Mouse (Mus musculus) hindlimb bud, embryonic 11.5 days (tissue): ENCODE results near the gene Mpst.

Source experiments
- DNase-seq: peaks from one replicate; pipeline ENCODE4 v3.0.0-alpha.2; 2012; ENCODE audit warnings: low read depth, low spot score; ENCODE audit errors: extremely low spot score

The Mpst gene

GRCm38 (mm10) chr15:78436380-78437192 lies 30.4 kb downstream of the Mpst start:
- DNase-seq, result no peak

GRCm38 (mm10) chr15:78437237-78438017 lies 31.2 kb downstream of the Mpst start:
- DNase-seq, result no peak

GRCm38 (mm10) chr15:78438018-78438394 lies 31.8 kb downstream of the Mpst start:
- DNase-seq, result no peak

- no peak for DNase-seq
These were observed 32.3 kb downstream of the Mpst start for GRCm38 (mm10) chr15:78438505-78438904.

DNA sequence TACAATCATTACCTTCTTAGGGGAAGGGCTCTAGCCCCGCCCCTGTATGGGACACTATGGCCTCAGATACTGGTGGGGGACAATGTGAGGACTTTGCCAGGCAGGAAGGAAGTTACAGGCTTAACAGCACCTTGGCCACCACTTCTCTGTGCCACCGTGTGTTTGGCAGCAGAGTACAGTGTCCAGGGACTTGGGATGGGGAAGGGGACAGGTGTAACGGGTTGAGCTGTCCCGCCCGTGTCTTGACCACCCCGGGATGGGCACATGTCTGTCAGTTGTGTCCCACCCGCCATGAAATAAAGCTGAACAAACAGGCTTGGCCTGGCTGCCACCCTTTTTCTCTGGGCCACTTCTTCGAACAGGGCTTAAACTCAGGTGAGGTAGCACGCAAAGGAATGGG lies 32.8 kb downstream of the Mpst start:
- DNase-seq, result no peak

DNA sequence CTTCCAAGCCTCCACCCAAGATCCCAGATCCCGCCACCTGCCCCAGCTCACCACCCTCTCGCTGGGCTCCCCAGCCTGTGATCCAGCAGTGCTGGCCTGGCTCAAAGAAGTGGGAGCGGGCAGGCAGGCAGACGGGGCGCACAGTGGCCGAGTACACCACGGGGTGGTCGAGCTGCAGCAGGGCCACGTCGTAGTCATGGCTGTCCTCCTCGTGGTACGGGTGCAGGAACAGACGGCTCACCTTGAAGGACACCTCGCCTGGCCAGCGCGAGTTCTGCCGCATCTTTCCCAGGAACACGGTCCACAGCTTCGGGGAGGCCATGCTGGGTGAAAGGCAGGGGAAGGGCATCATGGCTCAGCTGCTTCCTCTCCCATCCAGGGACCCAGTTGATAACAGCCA lies 36.0 kb downstream of the Mpst start:
- DNase-seq, result no peak

DNA sequence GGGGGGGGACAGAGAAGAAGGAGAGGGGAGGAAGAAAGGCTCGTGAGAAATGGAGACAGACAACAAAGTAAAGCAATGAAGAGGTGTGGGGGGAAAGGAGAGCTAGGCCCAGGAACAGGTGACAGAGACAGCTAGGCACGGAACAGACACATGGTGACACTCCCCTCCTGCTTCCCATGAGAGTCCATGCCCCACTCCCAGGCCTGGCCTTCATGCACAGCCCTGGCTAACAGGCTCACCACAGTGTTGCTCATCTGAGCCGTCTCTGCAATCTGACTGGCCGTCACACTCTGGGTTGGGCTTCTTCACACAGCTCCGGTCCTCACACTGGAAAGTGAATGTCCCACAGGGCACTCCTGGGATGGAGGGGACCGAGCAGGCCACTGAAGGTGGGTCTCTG lies 37.6 kb downstream of the Mpst start:
- no peak for DNase-seq

DNA sequence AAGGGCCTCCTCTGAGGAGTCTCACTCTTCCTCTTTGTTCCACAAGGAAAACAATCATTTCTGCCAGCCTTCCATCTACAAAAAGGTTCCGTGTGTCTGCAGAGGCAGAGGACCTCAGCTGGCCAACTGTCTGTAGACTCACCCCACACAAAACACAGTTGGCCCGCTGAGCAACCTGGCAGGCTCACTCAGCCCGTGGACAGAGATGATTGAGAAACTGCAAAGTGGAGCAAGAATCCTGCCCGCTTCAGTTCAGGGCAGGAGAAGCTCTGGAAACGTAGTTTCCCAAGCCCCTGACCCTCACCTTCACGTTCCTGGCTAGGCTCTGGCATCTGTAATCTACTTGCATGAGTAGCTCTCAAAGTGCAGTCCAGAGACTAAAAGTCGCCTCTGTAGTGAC lies 40.9 kb downstream of the Mpst start:
- no peak for DNase-seq

DNA sequence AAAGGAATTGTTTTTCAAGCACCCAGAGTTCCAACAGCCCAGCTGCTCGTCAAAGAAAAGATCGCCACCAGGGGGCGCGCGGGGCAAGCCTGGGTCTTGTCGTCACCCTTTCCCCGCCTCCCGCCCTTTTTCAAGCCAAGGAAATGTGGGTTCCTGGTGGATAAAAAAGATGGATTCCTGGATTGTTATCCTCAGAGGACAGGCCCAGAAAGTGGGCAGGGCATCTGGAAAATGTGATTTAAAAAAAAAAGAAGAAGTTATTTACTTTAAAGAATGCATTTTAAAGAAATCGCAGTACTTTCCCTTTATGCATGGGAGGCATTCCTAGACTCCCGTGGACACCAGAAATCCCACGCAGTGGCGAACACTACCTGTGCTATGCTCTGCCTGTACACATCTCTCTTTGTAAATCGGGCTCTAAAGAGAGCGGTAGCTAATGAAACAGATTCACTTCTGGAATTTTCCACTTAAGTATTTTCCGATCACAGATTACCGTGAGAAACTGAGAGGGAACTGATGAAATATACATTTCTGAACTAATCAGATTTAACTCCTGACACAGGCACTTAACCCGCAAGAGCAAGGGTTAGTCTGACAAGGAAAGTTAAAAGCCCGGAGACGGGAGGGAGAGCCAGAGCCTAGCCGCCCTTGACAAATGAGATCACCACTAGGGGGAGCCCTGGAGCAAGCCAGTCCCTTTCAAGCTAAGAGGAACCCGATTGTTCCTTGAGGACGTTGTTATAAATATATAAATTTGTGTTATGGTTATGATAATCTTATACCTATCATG lies 41.7 kb downstream of the Mpst start:
- DNase-seq, result peak; percentile 82

- DNase-seq, result no peak
These were observed 42.9 kb downstream of the Mpst start for GRCm38 (mm10) chr15:78449131-78449530.

DNA sequence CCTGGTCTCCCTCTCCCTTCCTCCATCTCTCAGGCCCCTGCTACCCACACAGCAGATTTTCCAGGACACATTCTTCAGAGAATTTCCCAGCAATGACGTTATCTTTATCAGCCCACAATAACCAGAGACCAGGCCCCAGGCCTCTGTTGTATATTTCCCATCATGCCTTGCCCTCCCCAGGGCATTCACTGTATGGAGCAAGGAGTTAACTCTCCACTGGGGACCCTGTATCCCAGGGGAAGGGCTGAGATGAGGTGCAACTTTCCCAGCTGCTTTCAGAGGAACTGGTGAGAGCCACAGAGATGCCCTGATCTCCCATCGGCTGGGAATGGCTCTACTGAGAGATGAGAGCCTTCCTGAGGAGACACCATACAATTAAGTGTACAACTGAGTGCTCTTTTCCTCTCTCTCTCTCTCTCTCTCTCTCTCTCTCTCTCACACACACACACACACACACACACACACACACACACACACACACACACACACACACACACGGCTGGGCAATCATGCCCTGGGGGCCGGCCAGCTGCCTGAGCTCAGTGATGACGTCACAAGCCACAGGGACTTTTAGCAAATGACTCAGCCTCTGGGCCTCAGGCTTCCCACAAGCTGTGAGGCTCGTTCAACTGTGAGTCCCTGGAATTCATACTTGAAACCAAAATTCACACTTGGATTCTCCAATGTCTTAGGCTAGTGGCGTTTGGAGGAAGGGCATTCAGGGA lies 43.6 kb downstream of the Mpst start:
- no peak for DNase-seq

- no peak for DNase-seq
These were observed 44.2 kb downstream of the Mpst start for GRCm38 (mm10) chr15:78450419-78450768.

- no peak for DNase-seq
These were observed 45.0 kb downstream of the Mpst start for GRCm38 (mm10) chr15:78451201-78451600.

- no peak for DNase-seq
These were observed 46.7 kb downstream of the Mpst start for GRCm38 (mm10) chr15:78452929-78453328.

- DNase-seq, result no peak
These were observed 49.0 kb downstream of the Mpst start for GRCm38 (mm10) chr15:78455168-78455567.

DNA sequence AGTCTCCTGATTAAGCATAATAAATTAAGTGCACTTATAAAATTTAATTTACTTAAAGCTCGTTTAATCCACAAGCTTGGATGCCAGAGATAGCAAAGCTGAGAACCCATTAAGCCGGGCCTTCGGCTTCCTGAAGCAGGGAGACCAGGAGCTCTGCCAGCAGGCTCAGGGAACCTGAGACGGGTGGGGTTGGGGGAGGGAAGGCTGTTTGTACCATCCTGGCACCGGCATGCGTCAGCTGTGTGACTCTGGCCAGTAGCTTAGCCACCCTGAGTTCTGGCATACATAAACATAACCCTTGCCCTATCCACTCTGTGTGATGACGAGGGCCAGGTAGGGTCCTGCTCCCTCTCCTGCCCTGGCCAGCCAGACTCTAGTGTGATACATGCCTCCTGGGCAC lies 49.8 kb downstream of the Mpst start:
- no peak for DNase-seq

GRCm38 (mm10) chr15:78457193-78457592 lies 51.0 kb downstream of the Mpst start:
- DNase-seq, result no peak

DNA sequence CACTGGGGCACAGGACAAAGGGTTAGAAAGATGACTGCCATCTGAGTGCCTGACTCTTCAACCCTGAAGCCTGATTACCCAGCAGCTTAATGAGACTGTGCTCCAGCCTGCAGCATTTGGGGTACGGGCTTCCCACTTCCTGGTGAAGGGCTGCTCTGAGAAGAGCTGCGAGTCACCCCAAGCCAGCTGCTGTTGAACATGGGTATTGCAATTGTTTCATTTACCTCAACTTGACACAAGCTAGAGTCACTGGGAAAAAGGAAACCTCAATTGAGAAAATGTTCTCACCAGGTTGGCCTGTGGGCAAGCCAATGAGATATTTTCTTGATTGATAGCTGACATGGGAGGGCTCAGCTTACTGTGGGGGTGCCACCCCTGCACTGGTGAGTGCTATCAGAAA lies 56.8 kb downstream of the Mpst start:
- no peak for DNase-seq
